Mouse (Mus musculus) limb, embryonic 10.5 days (tissue): ENCODE results near the gene Sec31a. TPM values are rescaled to one million over a fixed set of nuclear protein-coding genes. Genes with fewer than 3 reads are reported as not detected.

Source experiments
- DNase-seq: peaks from one replicate; pipeline ENCODE4 v3.0.0-alpha.2; 2017; ENCODE audit warnings: low spot score
- H3K27ac ChIP-seq: fragments of 300-500 bp; sonication (generic); 2 replicates; pipeline ENCODE4 v1.5.1; 2016; ENCODE audit warnings: mild to moderate bottlenecking
- H3K27me3 ChIP-seq: fragments of 300-500 bp; sonication (generic); 2 replicates; pipeline ENCODE4 v1.6.1; 2016; ENCODE audit warnings: low read depth, mild to moderate bottlenecking; ENCODE audit not compliant: poor library complexity, severe bottlenecking
- H3K36me3 ChIP-seq: fragments of 300-500 bp; sonication (generic); 2 replicates; pipeline ENCODE4 v1.6.1; 2016; ENCODE audit warnings: mild to moderate bottlenecking, moderate library complexity
- H3K4me1 ChIP-seq: fragments of 300-500 bp; sonication (generic); 2 replicates; pipeline ENCODE4 v1.6.1; 2016
- H3K4me3 ChIP-seq: fragments of 300-500 bp; sonication (generic); 2 replicates; pipeline ENCODE4 v1.5.1; 2016; ENCODE audit warnings: mild to moderate bottlenecking, moderate library complexity
- H3K9me3 ChIP-seq: fragments of 300-500 bp; sonication (generic); replicated peaks from 2 replicates; pipeline ENCODE4 v1.6.1; 2016; ENCODE audit warnings: mild to moderate bottlenecking
- WGBS: fragments of 180-500 bp; shearing (Covaris S2); methylation state at CpG from one replicate; pipeline ENCODE4 v1.1.7; 2016; 5-methylcytosine and 5-hydroxymethylcytosine counted together
- polyA plus RNA-seq: library from polyadenylated mRNA; unstranded; fragments of >200 nt; fragmentation: Nextera tagmentation; extraction: Ambion mirVana; gene quantifications from 2 replicates; pipeline ENCODE4 v1.2.1, GENCODE M21; 2016

The Sec31a gene
- polyA plus RNA-seq, 1 experiment from 2014 or later: 131 TPM

- H3K4me3 ChIP-seq: no peak overlapping the region
- DNase-seq: no peak
- no peaks in the 10 kb centered on the region for H3K9me3 ChIP-seq
- no peaks in the 10 kb centered on the region for H3K36me3 ChIP-seq
- no peaks in the 10 kb centered on the region for H3K27me3 ChIP-seq
- H3K4me1 ChIP-seq: peaks cover 22% of the 10 kb centered on the region
- 86% methylated on average over 7 of the region's 7 CpGs for WGBS
- H3K27ac ChIP-seq: no peak overlapping the region
Measured at GRCm38 (mm10) chr5:100336876-100337275, 79.2 kb downstream of the Sec31a start.

DNA sequence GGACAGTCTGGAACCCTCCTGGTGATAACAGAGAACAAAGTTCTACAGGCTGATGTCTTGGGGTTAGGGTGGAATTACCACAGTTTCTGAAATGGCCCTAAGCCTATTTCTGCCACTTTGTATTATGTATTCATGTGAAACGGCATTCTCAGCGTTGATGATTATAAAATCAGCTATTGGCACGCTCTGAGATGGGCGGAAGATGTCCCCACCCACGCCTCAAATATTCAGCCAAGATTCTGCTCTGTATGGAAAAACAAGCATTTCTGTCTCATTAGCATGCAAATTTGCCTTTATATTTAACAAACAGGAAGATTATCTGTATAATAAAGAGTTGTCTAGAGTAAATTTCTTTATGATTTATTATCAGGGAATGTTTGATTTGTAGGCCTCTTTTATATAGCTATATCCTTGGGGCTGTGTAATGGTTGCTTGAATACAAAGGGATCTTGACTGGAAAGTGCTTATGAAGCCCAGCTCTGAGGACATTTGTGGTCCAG is 80.4 kb downstream of the Sec31a start:
- no peak for DNase-seq
- 94% methylated on average over 5 of the region's 5 CpGs for WGBS

DNA sequence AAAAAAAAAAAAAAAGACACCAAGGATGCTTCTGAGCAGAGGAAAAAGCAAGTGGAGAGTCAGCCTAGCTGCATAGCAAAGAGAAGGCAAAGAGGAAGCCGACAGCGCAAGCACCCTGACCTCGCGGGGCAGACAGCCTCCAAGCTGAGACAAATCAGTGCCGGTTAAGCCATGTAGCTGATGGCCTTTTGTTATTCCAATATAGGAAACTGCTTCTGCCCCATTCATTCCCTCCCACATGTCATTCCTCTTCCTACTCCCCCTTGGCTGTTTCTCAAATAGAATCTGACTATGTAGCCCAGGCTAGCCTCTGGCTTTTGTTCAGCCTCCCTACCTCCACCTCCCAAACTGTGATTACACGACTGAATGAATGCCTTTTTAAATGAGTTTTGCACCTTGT is 81.3 kb downstream of the Sec31a start:
- no peaks in the 10 kb centered on the region for H3K36me3 ChIP-seq
- no peak overlapping the region for H3K4me3 ChIP-seq
- WGBS: 66% methylated on average over 6 of the region's 6 CpGs
- peaks cover 21% of the 10 kb centered on the region for H3K4me1 ChIP-seq
- H3K9me3 ChIP-seq: no peaks in the 10 kb centered on the region
- no peak for DNase-seq
- H3K27ac ChIP-seq: no peak overlapping the region
- H3K27me3 ChIP-seq: no peaks in the 10 kb centered on the region

More for the DNA sequence above, 80.4 kb downstream of the Sec31a start:
- Histone ChIP-seq H3K4me1 (peaks cover 21% of the 10 kb centered on the region), H3K27ac (no peak overlapping the region), H3K4me3 (no peak overlapping the region), H3K9me3 (no peaks in the 10 kb centered on the region), H3K36me3 (no peaks in the 10 kb centered on the region), H3K27me3 (no peaks in the 10 kb centered on the region)

- no peaks in the 10 kb centered on the region for H3K27me3 ChIP-seq
- H3K27ac ChIP-seq: no peak overlapping the region
- H3K4me1 ChIP-seq: peaks cover 21% of the 10 kb centered on the region
- no peaks in the 10 kb centered on the region for H3K36me3 ChIP-seq
- H3K4me3 ChIP-seq: no peak overlapping the region
- DNase-seq: no peak
- WGBS: 60% methylated on average over 14 of the region's 14 CpGs
- no peaks in the 10 kb centered on the region for H3K9me3 ChIP-seq
Measured at GRCm38 (mm10) chr5:100333607-100334380, 82.2 kb downstream of the Sec31a start.

DNA sequence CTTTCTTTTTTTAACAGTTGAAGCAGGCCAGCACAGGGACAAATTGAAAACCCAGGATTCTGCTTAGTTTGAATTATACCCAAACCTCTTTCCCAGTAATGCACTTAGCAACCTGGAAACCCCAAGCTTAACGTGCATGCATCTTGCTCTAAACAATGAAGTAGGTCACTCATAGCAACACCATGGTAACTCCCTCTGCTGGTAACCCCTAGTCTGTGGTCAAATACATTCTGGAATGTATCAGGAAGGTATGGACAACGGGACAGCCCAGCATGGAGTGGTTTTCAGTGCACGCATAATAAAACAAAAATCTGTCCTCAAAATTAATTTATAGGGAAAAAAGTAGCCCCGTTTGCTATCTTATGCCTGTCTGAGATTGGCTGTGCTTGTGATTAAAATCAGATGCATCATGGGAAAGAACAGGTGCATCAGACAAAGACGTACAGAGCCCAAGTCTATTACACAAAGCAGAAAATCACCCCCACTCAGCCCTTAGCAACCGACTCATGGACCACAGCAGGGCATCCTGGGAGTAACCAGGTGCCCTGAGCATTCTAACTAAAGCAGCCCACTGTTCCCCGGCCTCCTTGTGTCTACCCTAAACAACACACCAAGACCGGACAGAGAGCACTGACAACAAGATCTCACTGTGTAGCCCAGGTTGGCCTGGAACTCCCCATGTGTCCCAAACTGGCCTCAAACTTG is 83.6 kb downstream of the Sec31a start:
- H3K27ac ChIP-seq: no peak overlapping the region
- H3K36me3 ChIP-seq: no peaks in the 10 kb centered on the region
- DNase-seq: no peak
- H3K27me3 ChIP-seq: no peaks in the 10 kb centered on the region
- H3K9me3 ChIP-seq: no peaks in the 10 kb centered on the region
- no peak overlapping the region for H3K4me3 ChIP-seq
- 91% methylated on average over 8 of the region's 8 CpGs for WGBS
- H3K4me1 ChIP-seq: peaks cover 21% of the 10 kb centered on the region

DNA sequence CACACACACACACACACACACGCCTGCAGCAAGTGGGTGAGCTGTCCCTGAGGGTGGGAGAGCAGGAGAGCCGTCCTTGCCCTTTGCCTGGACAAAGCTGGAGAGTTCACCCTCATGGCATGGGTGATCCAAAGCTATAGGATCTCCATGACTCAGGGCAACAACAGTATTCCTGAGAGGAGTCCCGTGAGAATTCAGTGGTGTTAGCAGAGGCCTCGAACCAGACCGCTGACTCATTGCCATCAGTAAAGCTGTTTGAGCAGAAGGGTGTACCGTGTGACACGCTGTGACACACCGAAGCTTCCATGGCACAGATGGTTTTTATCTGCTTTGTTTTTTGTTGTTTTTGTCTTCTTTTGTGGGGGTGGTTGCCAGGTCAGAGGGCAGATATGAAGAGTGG is 84.4 kb downstream of the Sec31a start:
- H3K36me3 ChIP-seq: no peaks in the 10 kb centered on the region
- DNase-seq: no peak
- no peaks in the 10 kb centered on the region for H3K27me3 ChIP-seq
- no peak overlapping the region for H3K4me3 ChIP-seq
- no peak overlapping the region for H3K27ac ChIP-seq
- WGBS: 88% methylated on average over 8 of the region's 8 CpGs
- peaks cover 19% of the 10 kb centered on the region for H3K4me1 ChIP-seq
- H3K9me3 ChIP-seq: no peaks in the 10 kb centered on the region

DNA sequence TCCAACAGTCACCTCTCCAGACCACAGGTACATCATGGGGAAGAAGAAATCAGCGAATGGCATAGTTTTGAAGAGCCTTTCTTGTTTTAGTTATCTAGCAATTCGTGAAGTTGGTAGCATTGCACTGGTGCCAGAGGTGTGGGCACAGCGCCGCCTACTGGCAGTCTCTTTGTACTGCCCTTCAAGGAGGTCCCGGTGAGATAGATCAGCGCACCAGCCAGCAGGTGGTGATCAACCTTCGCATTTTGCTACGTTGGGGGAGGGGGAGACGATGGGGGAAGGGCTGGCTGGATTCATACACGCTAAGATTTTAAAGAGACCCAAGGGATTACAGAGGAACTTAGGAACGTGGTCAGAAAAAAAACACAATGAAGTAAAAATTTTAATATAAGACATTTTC is 94.0 kb downstream of the Sec31a start:
- Histone ChIP-seq H3K4me1 (peaks cover 15% of the 10 kb centered on the region), H3K27me3 (no peaks in the 10 kb centered on the region), H3K9me3 (no peaks in the 10 kb centered on the region), H3K27ac (no peak overlapping the region), H3K4me3 (no peak overlapping the region), H3K36me3 (no peaks in the 10 kb centered on the region)
- peak; percentile 91 for DNase-seq
- 4% methylated on average over 11 of the region's 11 CpGs for WGBS

DNA sequence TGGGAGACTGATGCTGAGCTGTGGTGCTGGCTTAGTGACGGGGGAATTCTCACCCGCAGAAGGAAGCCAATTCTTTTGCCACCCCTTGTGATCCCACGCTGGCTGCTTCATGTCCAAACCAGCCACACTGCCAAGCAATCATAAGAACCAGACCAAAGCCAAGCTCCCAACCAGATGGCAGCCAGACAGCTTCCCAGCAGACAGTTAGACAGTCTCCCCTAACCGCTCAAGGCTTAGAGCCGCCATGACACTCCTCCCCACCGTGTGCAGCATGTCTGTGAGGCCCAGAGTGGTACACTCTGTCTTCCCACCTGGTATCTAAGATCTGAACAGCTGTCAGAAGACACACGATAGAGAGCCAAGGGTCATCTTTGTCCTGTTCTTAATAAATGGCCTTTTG is 98.2 kb downstream of the Sec31a start:
- Histone ChIP-seq H3K27me3 (no peaks in the 10 kb centered on the region), H3K4me3 (no peak overlapping the region), H3K4me1 (peaks cover 17% of the 10 kb centered on the region), H3K36me3 (no peaks in the 10 kb centered on the region), H3K27ac (peak overlapping the region; percentile 12; the same call in 1 of the 2 replicates), H3K9me3 (no peaks in the 10 kb centered on the region)
- WGBS: 73% methylated on average over 7 of the region's 7 CpGs
- no peak for DNase-seq

GRCm38 (mm10) chr5:100317010-100317409 is 99.0 kb downstream of the Sec31a start:
- H3K4me1 ChIP-seq: peaks cover 13% of the 10 kb centered on the region
- H3K27me3 ChIP-seq: no peaks in the 10 kb centered on the region
- no peaks in the 10 kb centered on the region for H3K9me3 ChIP-seq
- DNase-seq: no peak
- 79% methylated on average over 18 of the region's 18 CpGs for WGBS
- no peak overlapping the region for H3K4me3 ChIP-seq
- H3K36me3 ChIP-seq: no peaks in the 10 kb centered on the region
- no peak overlapping the region for H3K27ac ChIP-seq

DNA sequence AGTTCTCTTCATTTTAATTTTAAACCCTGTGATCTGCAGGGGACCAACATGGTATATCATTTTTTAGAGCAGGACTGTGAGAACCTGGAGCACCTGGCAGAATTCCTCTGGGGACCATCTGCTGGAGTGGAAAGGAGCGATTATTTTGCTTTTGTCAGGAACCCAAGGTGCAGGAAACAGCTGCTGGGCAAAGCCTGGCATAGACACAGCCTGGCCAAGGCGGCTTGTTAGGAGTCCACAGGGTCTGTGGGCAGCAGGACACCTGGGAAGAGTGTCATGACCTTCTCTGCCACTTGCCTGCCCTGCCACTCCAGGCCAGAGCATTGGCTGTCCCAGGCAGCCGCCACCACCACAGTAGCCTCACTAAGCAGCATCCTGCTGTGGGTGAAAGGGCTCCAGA is 100.4 kb downstream of the Sec31a start:
- H3K27ac ChIP-seq: no peak overlapping the region; the same call in 1 of the 2 replicates
- no peaks in the 10 kb centered on the region for H3K9me3 ChIP-seq
- WGBS: 77% methylated on average over 3 of the region's 3 CpGs
- DNase-seq: no peak
- no peak overlapping the region for H3K4me3 ChIP-seq
- H3K4me1 ChIP-seq: peaks cover 13% of the 10 kb centered on the region
- no peaks in the 10 kb centered on the region for H3K27me3 ChIP-seq
- no peaks in the 10 kb centered on the region for H3K36me3 ChIP-seq

DNA sequence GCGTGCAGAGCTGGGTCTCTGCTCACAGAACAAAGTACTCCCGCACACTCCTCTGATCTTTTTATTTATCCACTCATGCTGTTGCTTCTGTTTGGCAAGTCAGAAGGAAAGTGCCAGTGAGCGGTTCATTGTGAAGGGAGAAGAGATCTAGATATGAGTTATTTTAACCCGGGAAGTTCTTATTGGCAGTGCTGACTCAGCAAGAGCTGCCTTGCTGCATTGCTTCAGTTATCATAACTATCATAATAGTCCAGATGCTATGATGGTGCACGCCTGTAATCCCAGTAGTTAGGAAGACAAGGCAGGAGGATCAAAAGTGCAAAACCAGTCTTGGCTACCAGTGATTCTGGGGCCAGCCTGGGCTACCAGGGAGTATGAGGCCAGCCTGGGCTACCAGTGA is 103.6 kb downstream of the Sec31a start:
- H3K4me1 ChIP-seq: peaks cover 5% of the 10 kb centered on the region
- H3K36me3 ChIP-seq: no peaks in the 10 kb centered on the region
- no peak overlapping the region for H3K27ac ChIP-seq
- H3K27me3 ChIP-seq: no peaks in the 10 kb centered on the region
- no peaks in the 10 kb centered on the region for H3K9me3 ChIP-seq
- no peak overlapping the region for H3K4me3 ChIP-seq
- no peak for DNase-seq
- WGBS: 91% methylated on average over 5 of the region's 5 CpGs
